Mouse (Mus musculus) gastrocnemius, postnatal 10 days (tissue): Measurements from ENCODE around the gene Olfr552. TPM values are rescaled to one million over a fixed set of nuclear protein-coding genes. Genes with fewer than 3 reads are reported as not detected.
"Not testable (repeated sequence)": the region's sequence is repeated elsewhere in the genome, so short reads cannot be mapped to it uniquely, and the experiment has no call there.

Source experiments
- DNase-seq: peaks from one replicate; pipeline ENCODE4 v3.0.0; 2021; ENCODE audit warnings: mixed read lengths
- long read RNA-seq, 2 experiments: library from polyadenylated mRNA; stranded (forward); transcript quantifications; one replicate each; pipeline ENCODE4 v2.0.0; 2021
- total RNA-seq, 2 experiments: library from RNA; stranded (reverse); gene quantifications; 2 replicates each; pipeline ENCODE4 v1.2.3; 2021

The Olfr552 gene
- total RNA-seq: under 1 TPM in 1 of 2 experiments, not detected in 1; 0.07 TPM
- long read RNA-seq, experiment 1: 0 reads
- long read RNA-seq, experiment 2: 0 reads

GRCm38 (mm10) chr7:102597378-102598031 lies at the start of gene Olfr552:
TSS of gene Olfr552 (plus strand) at chr7:102597770.
- DNase-seq: no peak

- no peak for DNase-seq
Measured at GRCm38 (mm10) chr7:102549570-102549969, 48.0 kb upstream of the Olfr552 start, which contains the start of gene Olfr549. TSS of gene Olfr549 (plus strand) at chr7:102549870.

GRCm38 (mm10) chr7:102553279-102553678 lies 44.3 kb upstream of the Olfr552 start:
- no peak for DNase-seq

GRCm38 (mm10) chr7:102564999-102565997 lies 32.3 kb upstream of the Olfr552 start, which contains the start of gene Trim21:
TSS of gene Trim21 (minus strand) at chr7:102565486.
- peak; percentile 70 for DNase-seq

GRCm38 (mm10) chr7:102566219-102566618 lies 31.4 kb upstream of the Olfr552 start:
- DNase-seq: no peak

- DNase-seq: no peak
Measured at GRCm38 (mm10) chr7:102571142-102571541, 26.4 kb upstream of the Olfr552 start, which contains the start of gene Olfr550. TSS of gene Olfr550 (plus strand) at chr7:102571442.

- DNase-seq: no peak
Measured at GRCm38 (mm10) chr7:102573174-102573830, 24.3 kb upstream of the Olfr552 start.

- DNase-seq: no peak
Measured at GRCm38 (mm10) chr7:102575998-102576397, 21.6 kb upstream of the Olfr552 start.

- DNase-seq: no peak
Measured at GRCm38 (mm10) chr7:102591786-102592185, 5.8 kb upstream of the Olfr552 start, which contains the start of gene Olfr551. TSS of gene Olfr551 (minus strand) at chr7:102591886.

GRCm38 (mm10) chr7:102618118-102618517 lies 20.5 kb downstream of the Olfr552 start, which contains the start of gene Olfr553:
TSS of gene Olfr553 (minus strand) at chr7:102618218.
- no peak for DNase-seq

GRCm38 (mm10) chr7:102619608-102620007 lies 22.0 kb downstream of the Olfr552 start:
- peak; percentile 10 for DNase-seq

- DNase-seq: not testable (repeated sequence)
Measured at GRCm38 (mm10) chr7:102620368-102620767, 22.8 kb downstream of the Olfr552 start.

GRCm38 (mm10) chr7:102636665-102637064 lies 39.1 kb downstream of the Olfr552 start:
- DNase-seq: peak; percentile 14

GRCm38 (mm10) chr7:102638132-102638531 lies 40.6 kb downstream of the Olfr552 start, which contains the start of gene Olfr554:
TSS of gene Olfr554 (plus strand) at chr7:102638432.
- DNase-seq: no peak

GRCm38 (mm10) chr7:102644945-102645344 lies 47.4 kb downstream of the Olfr552 start:
- not testable (repeated sequence) for DNase-seq

Other genes starting within 250 kb of the Olfr552 start
- 10 to 100 TPM; 25.5 to 30.0 TPM for gene Rrm1, start 156.1 kb upstream of the Olfr552 start, total RNA-seq
- gene Olfr543, start 116.1 kb upstream of the Olfr552 start, total RNA-seq: not detected
- gene Olfr544, start 109.5 kb upstream of the Olfr552 start, total RNA-seq: not detected
- gene Olfr545, start 98.2 kb upstream of the Olfr552 start, total RNA-seq: not detected
- not detected for gene Olfr547, start 63.0 kb upstream of the Olfr552 start, total RNA-seq
- not detected for gene Olfr548-ps1, start 56.9 kb upstream of the Olfr552 start, total RNA-seq
- not detected for gene Olfr549, start 47.9 kb upstream of the Olfr552 start, total RNA-seq
- gene Trim21, start 32.3 kb upstream of the Olfr552 start, total RNA-seq: 1 to 10 TPM; 4.4 to 4.6 TPM
- gene Olfr550, start 26.3 kb upstream of the Olfr552 start, total RNA-seq: under 1 TPM; 0.09 TPM
- not detected for gene Olfr551, start 5.9 kb upstream of the Olfr552 start, total RNA-seq
- not detected for gene Olfr553, start 20.4 kb downstream of the Olfr552 start, total RNA-seq
- not detected for gene Olfr554, start 40.7 kb downstream of the Olfr552 start, total RNA-seq
- not detected for gene Olfr555, start 61.1 kb downstream of the Olfr552 start, total RNA-seq
- gene Olfr556, start 67.1 kb downstream of the Olfr552 start, total RNA-seq: not detected
- 1 to 10 TPM; 4.7 to 6.6 TPM for gene Trim68, start 89.6 kb downstream of the Olfr552 start, total RNA-seq
- gene Olfr557, start 98.1 kb downstream of the Olfr552 start, total RNA-seq: not detected
- gene Olfr558, start 104.4 kb downstream of the Olfr552 start, total RNA-seq: 1 to 10 TPM; 3.4 to 3.8 TPM
- not detected for gene Olfr33, start 121.3 kb downstream of the Olfr552 start, total RNA-seq
- not detected for gene Olfr559, start 129.7 kb downstream of the Olfr552 start, total RNA-seq
- gene Olfr560, start 161.6 kb downstream of the Olfr552 start, total RNA-seq: not detected
- 1 to 10 TPM; 1.3 to 1.4 TPM for gene Olfr78, start 161.7 kb downstream of the Olfr552 start, total RNA-seq
- not detected for gene Olfr561, start 173.5 kb downstream of the Olfr552 start, total RNA-seq
- gene Olfr564, start 205.7 kb downstream of the Olfr552 start, total RNA-seq: not detected